14 mouse cellular contexts compared by ENCODE assay signal in the genomic region with DNA sequence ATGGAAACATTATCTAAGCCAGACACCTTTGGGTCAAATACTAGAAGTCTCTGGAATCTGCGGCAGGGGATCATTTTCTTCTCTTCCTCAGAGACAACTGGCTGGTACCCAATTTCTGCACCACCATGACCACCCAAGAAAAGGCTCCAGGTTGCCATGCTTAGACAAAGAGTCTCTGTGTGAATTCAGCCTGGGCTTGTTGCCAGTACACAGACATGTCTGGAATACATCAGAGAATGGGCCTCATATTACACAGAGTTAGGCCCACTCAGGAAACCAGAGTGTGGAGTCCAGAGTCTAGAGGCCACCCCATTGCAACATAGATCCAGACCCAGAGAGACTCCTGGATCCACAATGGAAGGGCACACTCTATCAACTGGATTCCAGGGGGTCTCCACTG. TPM values are rescaled to one million over a fixed set of nuclear protein-coding genes. Genes with fewer than 3 reads are reported as not detected.
DNase-seq lines count a peak whose midpoint lies in the region; ATAC-seq lines count a peak whose summit lies in the region.
"Had no signal": no experiment of that assay in that cellular context is flagged by ENCODE, and none has a peak within 500 bp of the region (broad histone marks: within the 10 kb centered on the region; RNA-seq: fewer than 3 reads in every experiment).

No protein-coding gene starts in this region.

- 63% methylated on average over 1 of the region's 1 CpGs for WGBS in intestine, embryonic 15.5 days
- WGBS in intestine, embryonic 16.5 days = 79% methylated on average over 1 of the region's 1 CpGs

- no peak overlapping the region for H3K9ac ChIP-seq in intestine, embryonic 15.5 days
- H3K9ac ChIP-seq in intestine, embryonic 16.5 days (ENCODE audit: low read depth, low read length) = no peak overlapping the region

- no peak overlapping the region for H3K27ac ChIP-seq in intestine, embryonic 15.5 days
- no peak overlapping the region for H3K27ac ChIP-seq in intestine, embryonic 16.5 days (ENCODE audit: low read length)

- H3K36me3 ChIP-seq in intestine, embryonic 15.5 days = no peaks in the 10 kb centered on the region
- H3K36me3 ChIP-seq in intestine, embryonic 16.5 days (ENCODE audit: control insufficient read depth, insufficient read depth, low read length) = no peaks in the 10 kb centered on the region

- ATAC-seq in intestine, embryonic 15.5 days = 0 out of 2 replicates have a peak, but pooled peaks have one; percentile 39
- ATAC-seq in intestine, embryonic 16.5 days = no peak

- H3K4me1 ChIP-seq in intestine, embryonic 15.5 days (replicated peaks) = no peaks in the 10 kb centered on the region
- no peaks in the 10 kb centered on the region for H3K4me1 ChIP-seq in intestine, embryonic 16.5 days (ENCODE audit: control insufficient read depth, insufficient read depth, low read length)

- H3K4me3 ChIP-seq in intestine, embryonic 15.5 days (replicated peaks) = no peak overlapping the region
- no peak overlapping the region for H3K4me3 ChIP-seq in intestine, embryonic 16.5 days (ENCODE audit: low read length)

- no peaks in the 10 kb centered on the region for H3K27me3 ChIP-seq in intestine, embryonic 15.5 days (replicated peaks)
- H3K27me3 ChIP-seq in intestine, embryonic 16.5 days (replicated peaks; ENCODE audit: control insufficient read depth, insufficient read depth, low read length) = no peaks in the 10 kb centered on the region

- H3K9me3 ChIP-seq in intestine, embryonic 15.5 days = no peaks in the 10 kb centered on the region
- H3K9me3 ChIP-seq in intestine, embryonic 16.5 days (ENCODE audit: control insufficient read depth, low read length) = no peaks in the 10 kb centered on the region

- H3K4me2 ChIP-seq in intestine, embryonic 15.5 days (replicated peaks) = no peak overlapping the region
- H3K4me2 ChIP-seq in intestine, embryonic 16.5 days (ENCODE audit: low read depth, low read length) = no peak overlapping the region

- DNase-seq in 3T3-L1 (ENCODE audit: low read depth, low spot score) = peak; percentile 30
- peak; percentile 42 for DNase-seq in NIH3T3 (ENCODE audit: low read depth)
- DNase-seq in layer of hippocampus, adult 9-11 months = peak; percentile 59
- DNase-seq in gastrocnemius, postnatal 4 days (ENCODE audit: low spot score in 2 of 2) = no peak
- no peak for DNase-seq in spleen, postnatal 14 days (ENCODE audit: low spot score in 2 of 2)
- DNase-seq in adipocyte (ENCODE audit: low spot score) = no peak
- DNase-seq: adrenal gland, adult 2 months; gastrocnemius, postnatal 14 days; lung, adult 18-20 months had no signal

RNA-seq across cellular contexts. Expression of a gene that starts 8.7 kb away (rescaled TPM):
- 0.04 and 0.10 TPM in 2 replicates for polyA plus RNA-seq in intestine, embryonic 15.5 days (2015; fragmentation: Nextera tagmentation; extraction: Ambion mirVana)
- polyA plus RNA-seq in intestine, embryonic 16.5 days (2015; fragmentation: Nextera tagmentation; extraction: Ambion mirVana) = 0.07 and 0.10 TPM in 2 replicates
- total RNA-seq in gastrocnemius, postnatal 4 days (2021) = not detected
- total RNA-seq: common myeloid progenitor, adult 5-6 weeks; gastrocnemius, postnatal 14 days had no signal

RNA-seq across cellular contexts. Expression of a gene that starts 41.2 kb away (rescaled TPM):
- polyA plus RNA-seq in intestine, embryonic 15.5 days (2015; fragmentation: Nextera tagmentation; extraction: Ambion mirVana) = 0.32 and 0.34 TPM in 2 replicates
- 0.09 and 0.22 TPM in 2 replicates for polyA plus RNA-seq in intestine, embryonic 16.5 days (2015; fragmentation: Nextera tagmentation; extraction: Ambion mirVana)
- under 1 TPM; 0.39 to 0.96 TPM for total RNA-seq in gastrocnemius, postnatal 4 days (2021)
- total RNA-seq: common myeloid progenitor, adult 5-6 weeks; hematopoietic stem cell, adult 5-6 weeks had no signal
- polyA plus RNA-seq: adrenal gland, adult 2 months had no signal

RNA-seq across cellular contexts. Expression of a gene that starts 47.1 kb away (rescaled TPM):
- polyA plus RNA-seq in intestine, embryonic 15.5 days (2015; fragmentation: Nextera tagmentation; extraction: Ambion mirVana) = not detected in 2 replicates
- not detected in 2 replicates for polyA plus RNA-seq in intestine, embryonic 16.5 days (2015; fragmentation: Nextera tagmentation; extraction: Ambion mirVana)
- total RNA-seq in gastrocnemius, postnatal 4 days (2021) = not detected
- total RNA-seq: adrenal gland, adult 2 months; common myeloid progenitor, adult 5-6 weeks; gastrocnemius, postnatal 14 days; hematopoietic stem cell, adult 5-6 weeks had no signal
- polyA plus RNA-seq: adrenal gland, adult 2 months; large intestine, adult 2 months had no signal

Comparison
In these comparisons a context has a peak if more than half of its experiments do, and no peak if none do; other contexts are left out.
1. DNase-seq: peak in 3T3-L1 (single experiment), NIH3T3 (single experiment) and layer of hippocampus, adult 9-11 months (single experiment); none in gastrocnemius, postnatal 4 days (0 of 2), spleen, postnatal 14 days (0 of 2) and adipocyte (single experiment).